Mouse (Mus musculus) kidney, embryonic 14.5 days (tissue): ENCODE measurements around the gene Atg5. TPM values are rescaled to one million over a fixed set of nuclear protein-coding genes. Genes with fewer than 3 reads are reported as not detected.

Experiments
- ATAC-seq: fragments of 200-750 bp; cut with Nextera tagmentation; 2 replicates; pipeline ENCODE4 v1.8.0; 2017; ENCODE audit warnings: moderate number of reproducible peaks, mild to moderate bottlenecking, moderate TSS enrichment, moderate library complexity; ENCODE audit not compliant: low FRiP score, low TSS enrichment
- H3K27ac ChIP-seq: fragments of 300-500 bp; sonication (generic); 2 replicates; pipeline ENCODE4 v1.5.1; 2014; ENCODE audit warnings: low read depth, mild to moderate bottlenecking, low read length, moderate library complexity, mixed read lengths
- H3K27me3 ChIP-seq: fragments of 300-500 bp; sonication (generic); 2 replicates; pipeline ENCODE4 v1.6.1; 2014; ENCODE audit warnings: mild to moderate bottlenecking, low read length; ENCODE audit not compliant: control insufficient read depth, insufficient read depth
- H3K36me3 ChIP-seq: fragments of 300-500 bp; sonication (generic); 2 replicates; pipeline ENCODE4 v1.6.1; 2014; ENCODE audit warnings: low read length, mixed read lengths; ENCODE audit not compliant: control insufficient read depth, insufficient read depth
- H3K4me1 ChIP-seq: fragments of 300-500 bp; sonication (generic); 2 replicates; pipeline ENCODE4 v1.6.1; 2014; ENCODE audit warnings: low read length, mixed read lengths; ENCODE audit not compliant: control insufficient read depth, insufficient read depth
- H3K4me2 ChIP-seq: fragments of 300-500 bp; sonication (generic); replicated peaks from 2 replicates; pipeline ENCODE4 v1.6.1; 2014; ENCODE audit warnings: low read depth, mild to moderate bottlenecking, low read length
- H3K4me3 ChIP-seq: fragments of 300-500 bp; sonication (generic); 2 replicates; pipeline ENCODE4 v1.5.1; 2014; ENCODE audit warnings: mild to moderate bottlenecking, low read length
- H3K9ac ChIP-seq: fragments of 300-500 bp; sonication (generic); 2 replicates; pipeline ENCODE4 v1.6.1; 2014; ENCODE audit warnings: low read depth, mild to moderate bottlenecking, low read length, moderate library complexity
- H3K9me3 ChIP-seq: fragments of 300-500 bp; sonication (generic); 2 replicates; pipeline ENCODE4 v1.6.1; 2016; ENCODE audit warnings: low read length; ENCODE audit not compliant: control insufficient read depth
- WGBS: fragments of 180-500 bp; shearing (Covaris S2); extraction: QIAGEN DNeasy Blood & Tissue Kit; methylation state at CpG from one replicate; pipeline ENCODE4 v1.1.7; 2014; 5-methylcytosine and 5-hydroxymethylcytosine counted together
- polyA plus RNA-seq: library from polyadenylated mRNA; unstranded; fragments of >200 nt; fragmentation: Nextera tagmentation; extraction: Ambion mirVana; gene quantifications from 2 replicates; pipeline ENCODE4 v1.2.1, GENCODE M21; 2014

Gene Atg5
- polyA plus RNA-seq, 1 experiment from 2014 or later: 50.2 TPM

GRCm38 (mm10) chr10:44383213-44383612 is 115.1 kb downstream of the Atg5 start:
- no peak overlapping the region for H3K4me2 ChIP-seq
- H3K36me3 ChIP-seq: no peaks in the 10 kb centered on the region
- no peak for ATAC-seq
- no peak overlapping the region for H3K9ac ChIP-seq
- H3K27me3 ChIP-seq: no peaks in the 10 kb centered on the region
- WGBS: 63% methylated on average over 10 of the region's 10 CpGs
- no peaks in the 10 kb centered on the region for H3K9me3 ChIP-seq
- no peaks in the 10 kb centered on the region for H3K4me1 ChIP-seq
- H3K27ac ChIP-seq: no peak overlapping the region
- H3K4me3 ChIP-seq: no peak overlapping the region

- H3K9ac ChIP-seq: no peak overlapping the region
- no peak overlapping the region for H3K27ac ChIP-seq
- H3K4me2 ChIP-seq: no peak overlapping the region
- no peaks in the 10 kb centered on the region for H3K4me1 ChIP-seq
- no peaks in the 10 kb centered on the region for H3K36me3 ChIP-seq
- 79% methylated on average over 5 of the region's 5 CpGs for WGBS
- no peaks in the 10 kb centered on the region for H3K27me3 ChIP-seq
- H3K4me3 ChIP-seq: no peak overlapping the region
- no peak for ATAC-seq
- no peaks in the 10 kb centered on the region for H3K9me3 ChIP-seq
Measured at GRCm38 (mm10) chr10:44385227-44385626, 117.1 kb downstream of the Atg5 start.

GRCm38 (mm10) chr10:44388706-44389233 is 120.6 kb downstream of the Atg5 start:
- no peak for ATAC-seq
- Histone ChIP-seq H3K4me2 (no peak overlapping the region), H3K27ac (no peak overlapping the region), H3K4me1 (no peaks in the 10 kb centered on the region), H3K4me3 (no peak overlapping the region), H3K9ac (no peak overlapping the region), H3K36me3 (no peaks in the 10 kb centered on the region), H3K27me3 (no peaks in the 10 kb centered on the region), H3K9me3 (no peaks in the 10 kb centered on the region)
- 75% methylated on average over 11 of the region's 11 CpGs for WGBS

GRCm38 (mm10) chr10:44390286-44390685 is 122.1 kb downstream of the Atg5 start:
- WGBS: 81% methylated on average over 5 of the region's 5 CpGs

GRCm38 (mm10) chr10:44391509-44392290 is 123.5 kb downstream of the Atg5 start:
- H3K4me2 ChIP-seq: no peak overlapping the region
- no peaks in the 10 kb centered on the region for H3K4me1 ChIP-seq
- no peaks in the 10 kb centered on the region for H3K27me3 ChIP-seq
- ATAC-seq: no peak
- H3K36me3 ChIP-seq: no peaks in the 10 kb centered on the region
- H3K9me3 ChIP-seq: no peaks in the 10 kb centered on the region
- H3K9ac ChIP-seq: no peak overlapping the region
- no peak overlapping the region for H3K27ac ChIP-seq
- WGBS: 54% methylated on average over 12 of the region's 12 CpGs
- H3K4me3 ChIP-seq: no peak overlapping the region

More at GRCm38 (mm10) chr10:44390286-44390685, 122.1 kb downstream of the Atg5 start:
- no peak for ATAC-seq
- no peaks in the 10 kb centered on the region for H3K9me3 ChIP-seq
- H3K4me1 ChIP-seq: no peaks in the 10 kb centered on the region
- H3K27me3 ChIP-seq: no peaks in the 10 kb centered on the region
- H3K4me2 ChIP-seq: no peak overlapping the region
- H3K36me3 ChIP-seq: no peaks in the 10 kb centered on the region
- H3K4me3 ChIP-seq: no peak overlapping the region
- H3K27ac ChIP-seq: no peak overlapping the region
- no peak overlapping the region for H3K9ac ChIP-seq

- Histone ChIP-seq H3K4me1 (no peaks in the 10 kb centered on the region), H3K4me3 (no peak overlapping the region), H3K27ac (no peak overlapping the region), H3K36me3 (no peaks in the 10 kb centered on the region), H3K27me3 (no peaks in the 10 kb centered on the region), H3K9ac (no peak overlapping the region), H3K9me3 (no peaks in the 10 kb centered on the region), H3K4me2 (no peak overlapping the region)
- ATAC-seq: no peak
- 88% methylated on average over 8 of the region's 8 CpGs for WGBS
Measured at GRCm38 (mm10) chr10:44392855-44393254, 124.7 kb downstream of the Atg5 start.

GRCm38 (mm10) chr10:44400119-44400518 is 132.0 kb downstream of the Atg5 start:
- Histone ChIP-seq H3K36me3 (no peaks in the 10 kb centered on the region), H3K4me3 (no peak overlapping the region), H3K4me2 (no peak overlapping the region), H3K9me3 (no peaks in the 10 kb centered on the region), H3K4me1 (no peaks in the 10 kb centered on the region), H3K27me3 (no peaks in the 10 kb centered on the region), H3K9ac (no peak overlapping the region), H3K27ac (no peak overlapping the region)
- no peak for ATAC-seq
- 61% methylated on average over 3 of the region's 3 CpGs for WGBS

- Histone ChIP-seq H3K4me1 (no peaks in the 10 kb centered on the region), H3K27ac (no peak overlapping the region), H3K4me3 (no peak overlapping the region), H3K9me3 (no peaks in the 10 kb centered on the region), H3K4me2 (no peak overlapping the region), H3K27me3 (no peaks in the 10 kb centered on the region), H3K9ac (no peak overlapping the region), H3K36me3 (no peaks in the 10 kb centered on the region)
- WGBS: 34% methylated on average over 13 of the region's 13 CpGs
- ATAC-seq: no peak
Measured at GRCm38 (mm10) chr10:44400602-44401001, 132.4 kb downstream of the Atg5 start.

- H3K4me3 ChIP-seq: no peak overlapping the region
- no peak overlapping the region for H3K27ac ChIP-seq
- no peak for ATAC-seq
- H3K4me2 ChIP-seq: no peak overlapping the region
- no peaks in the 10 kb centered on the region for H3K4me1 ChIP-seq
- no peaks in the 10 kb centered on the region for H3K36me3 ChIP-seq
- WGBS: 78% methylated on average over 10 of the region's 10 CpGs
- H3K27me3 ChIP-seq: no peaks in the 10 kb centered on the region
- no peak overlapping the region for H3K9ac ChIP-seq
- H3K9me3 ChIP-seq: no peaks in the 10 kb centered on the region
Measured at GRCm38 (mm10) chr10:44401600-44401999, 133.4 kb downstream of the Atg5 start.
